Mouse (Mus musculus) adrenal gland, postnatal 10 days (tissue): ENCODE results near the gene Phf2. TPM values are rescaled to one million over a fixed set of nuclear protein-coding genes. Genes with fewer than 3 reads are reported as not detected.

Experiments used
- DNase-seq: peaks from one replicate; pipeline ENCODE4 v3.0.0; 2021; ENCODE audit warnings: mixed read lengths
- long read RNA-seq, 2 experiments: library from polyadenylated mRNA; stranded (forward); transcript quantifications; one replicate each; pipeline ENCODE4 v2.0.0; 2021
- total RNA-seq, 2 experiments: library from RNA; stranded (reverse); gene quantifications; 2 replicates each; pipeline ENCODE4 v1.2.3; 2021

The Phf2 gene
- total RNA-seq: 10 to 100 TPM; 35.7 to 36.3 TPM
- long read RNA-seq, experiment 1, partial matches to known transcripts: 1 of 4 reads
- long read RNA-seq, experiment 1, other reads (novel, unspliced or antisense): 3 of 4 reads
- long read RNA-seq, experiment 2, full-length matches to known transcripts: 1 of 2 reads
- long read RNA-seq, experiment 2, partial matches to known transcripts: 1 of 2 reads
- long read RNA-seq, experiment 2, other reads (novel, unspliced or antisense): 0 of 2 reads

GRCm38 (mm10) chr13:48870771-48871731, at the start of gene Phf2:
Gene Phf2, minus strand, starts transcription at chr13:48871119.
- peak; percentile 57 for DNase-seq

GRCm38 (mm10) chr13:48919756-48920415, 49.0 kb upstream of the Phf2 start:
- DNase-seq: no peak

GRCm38 (mm10) chr13:48917113-48917599, 46.2 kb upstream of the Phf2 start:
- DNase-seq: no peak

GRCm38 (mm10) chr13:48913680-48914079, 42.8 kb upstream of the Phf2 start:
- peak; percentile 86 for DNase-seq

- DNase-seq: no peak
Measured at GRCm38 (mm10) chr13:48913141-48913540, 42.2 kb upstream of the Phf2 start.

GRCm38 (mm10) chr13:48911426-48911825, 40.5 kb upstream of the Phf2 start:
- peak; percentile 41 for DNase-seq

DNA sequence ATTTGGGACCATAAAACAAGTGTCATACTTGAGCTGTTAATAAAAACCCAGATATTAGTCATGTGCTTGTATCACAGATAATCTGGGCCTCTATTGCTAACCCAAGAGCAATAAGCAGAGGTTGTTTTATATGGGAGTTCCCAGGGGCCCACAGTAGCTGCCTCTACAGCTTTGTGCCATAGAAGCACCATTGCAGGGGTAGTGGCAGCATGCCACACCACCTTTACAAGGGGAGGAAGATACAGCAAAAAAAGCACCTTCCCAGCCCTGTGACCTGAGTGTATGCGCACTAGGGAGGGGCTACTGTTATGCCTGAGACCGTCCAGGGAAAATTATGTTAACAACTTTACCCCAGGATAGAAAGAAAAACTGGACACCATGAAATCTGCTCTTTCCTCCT, 34.5 kb upstream of the Phf2 start:
- no peak for DNase-seq

DNA sequence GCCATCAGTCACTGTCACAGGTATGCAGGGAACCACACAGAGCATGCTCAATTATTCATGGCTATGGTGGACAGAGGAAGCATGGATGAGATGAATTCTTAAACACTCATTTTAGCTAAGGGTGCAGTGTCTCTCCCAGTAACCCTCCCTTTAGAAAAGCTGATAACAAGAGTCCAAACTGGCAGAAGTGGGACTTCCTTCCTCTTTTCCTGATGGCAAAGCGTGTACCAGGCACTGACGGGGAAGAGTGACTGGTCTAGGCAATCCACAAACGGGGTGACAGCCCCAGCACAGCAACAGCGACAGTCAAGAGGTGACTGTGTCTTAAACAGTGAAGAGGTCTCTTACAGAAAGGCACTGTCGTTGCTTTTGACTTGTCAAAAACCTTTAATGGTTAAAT, 24.5 kb upstream of the Phf2 start:
- no peak for DNase-seq

GRCm38 (mm10) chr13:48890260-48890960, 19.5 kb upstream of the Phf2 start:
- DNase-seq: no peak

DNA sequence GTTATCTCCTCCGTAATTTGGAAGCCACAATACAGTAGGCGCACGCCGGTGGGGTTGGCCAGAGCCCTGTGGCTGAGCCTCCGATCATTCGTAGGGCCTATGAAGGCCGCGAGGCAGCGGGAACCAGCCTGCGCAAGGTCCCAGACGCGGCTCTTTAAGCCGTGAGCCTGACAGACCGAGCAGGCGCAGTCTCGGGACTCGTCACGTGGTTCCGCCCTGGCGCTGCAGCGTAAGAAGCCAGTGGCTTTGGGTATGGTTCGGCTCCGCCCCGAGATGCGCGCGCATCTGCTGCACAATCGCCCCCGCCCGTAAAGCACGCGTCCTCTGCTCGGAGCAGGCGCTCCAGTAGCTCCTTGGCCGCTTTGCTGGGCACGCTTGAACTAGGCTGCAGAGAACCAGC, 7.6 kb upstream of the Phf2 start:
- DNase-seq: peak; percentile 99

- DNase-seq: no peak
Measured at GRCm38 (mm10) chr13:48877805-48878204, 6.9 kb upstream of the Phf2 start.

- DNase-seq: no peak
Measured at GRCm38 (mm10) chr13:48872726-48873125, 1.8 kb upstream of the Phf2 start.

DNA sequence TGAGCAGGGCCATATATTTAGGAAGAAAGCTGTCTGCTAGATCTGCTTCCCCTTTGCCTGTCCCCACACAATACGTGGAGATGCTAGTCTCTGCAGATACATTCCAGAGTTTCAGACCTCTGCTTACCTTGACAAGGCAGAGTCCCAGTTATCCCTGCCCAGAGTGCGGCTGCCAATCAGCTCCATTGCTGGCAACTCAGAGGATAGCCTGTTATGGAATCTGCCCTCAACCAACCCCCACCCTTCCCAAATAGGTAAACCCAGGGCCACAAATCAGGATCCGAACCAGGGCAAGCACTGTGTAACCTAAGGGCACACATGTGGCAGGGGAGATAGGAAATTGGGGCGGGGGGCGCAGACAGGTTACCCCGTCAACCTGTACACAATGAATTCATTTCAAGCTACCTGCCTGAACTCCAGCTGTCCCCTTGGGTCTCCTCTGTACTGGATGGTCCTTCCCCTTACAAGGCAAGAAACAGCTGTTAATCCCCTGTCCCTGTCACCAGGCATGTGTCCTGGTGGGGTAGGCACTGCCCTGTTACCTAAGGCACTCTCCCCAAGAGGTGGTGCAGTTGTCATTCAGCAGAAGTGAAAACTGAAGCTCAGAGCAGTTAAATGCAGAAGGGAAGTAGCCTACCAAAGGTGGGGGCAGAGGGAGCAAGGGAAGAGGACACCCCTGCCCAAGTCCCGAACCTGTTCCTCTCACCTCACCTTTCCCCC, 1.1 kb upstream of the Phf2 start:
- DNase-seq: peak; percentile 38

- peak; percentile 68 for DNase-seq
Measured at GRCm38 (mm10) chr13:48869950-48870770, 759 bp downstream of the Phf2 start.

DNA sequence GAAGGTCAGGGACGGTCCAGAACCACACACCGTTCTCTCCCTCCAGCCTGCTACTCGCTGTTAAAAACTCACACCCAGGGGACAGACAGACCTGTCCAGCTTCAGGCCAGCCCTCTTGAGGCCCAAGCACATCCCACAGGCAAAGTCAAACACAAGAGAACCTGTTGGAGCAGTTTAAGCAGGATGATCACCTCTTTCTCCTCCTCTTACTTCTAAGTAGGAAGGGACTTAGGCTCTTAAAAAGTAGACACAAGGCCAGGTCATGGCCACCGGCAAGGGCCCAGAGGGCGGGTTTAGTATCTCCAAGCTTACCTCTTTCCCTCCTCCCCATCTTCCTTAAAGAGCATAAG, 1.3 kb downstream of the Phf2 start:
- DNase-seq: no peak

DNA sequence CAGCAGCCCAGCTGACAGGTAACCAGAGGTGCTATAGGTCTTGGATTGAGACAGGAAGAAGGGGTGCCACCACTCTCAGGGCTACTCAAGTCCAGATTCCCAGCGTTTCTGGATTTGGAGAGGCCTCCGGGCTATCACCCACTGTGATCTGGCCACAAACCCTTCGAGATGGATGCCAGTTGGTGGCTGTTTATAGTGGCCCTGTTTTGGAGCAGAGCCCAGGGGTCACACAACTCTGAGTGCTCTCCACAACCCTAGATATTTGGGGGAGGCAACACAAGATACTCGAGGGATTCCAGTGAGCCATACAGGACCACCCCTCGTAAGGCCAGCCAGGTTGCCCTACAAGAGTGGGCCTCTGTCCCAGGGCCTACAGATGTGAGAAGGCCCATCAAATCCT, 1.8 kb downstream of the Phf2 start:
- no peak for DNase-seq

GRCm38 (mm10) chr13:48864673-48865356, 6.1 kb downstream of the Phf2 start:
- no peak for DNase-seq

DNA sequence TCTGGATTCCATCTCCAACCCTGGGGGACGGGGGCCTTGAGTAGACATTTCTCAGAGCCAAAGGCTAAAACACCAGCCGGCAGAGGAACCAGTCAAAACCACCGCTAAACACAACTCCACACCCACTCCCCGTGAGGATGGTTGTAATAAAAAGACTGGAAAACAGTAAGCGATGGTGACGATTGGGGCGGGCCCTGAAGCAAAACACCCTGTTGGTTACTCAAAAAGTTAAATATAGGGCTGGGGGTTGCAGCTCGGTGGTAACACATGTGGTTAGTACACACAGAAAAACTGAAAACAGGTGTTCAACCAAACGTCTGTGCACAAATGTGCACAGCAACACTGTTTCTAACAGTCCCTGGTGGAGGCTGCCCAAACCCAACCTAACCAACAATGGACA, 7.4 kb downstream of the Phf2 start:
- DNase-seq: no peak

- DNase-seq: no peak
Measured at GRCm38 (mm10) chr13:48861913-48862312, 9.0 kb downstream of the Phf2 start.

- peak; percentile 57 for DNase-seq
Measured at GRCm38 (mm10) chr13:48858779-48859178, 12.1 kb downstream of the Phf2 start.
